Mouse (Mus musculus): ENCODE results near the gene Ttc29. TPM values are rescaled to one million over a fixed set of nuclear protein-coding genes. Genes with fewer than 3 reads are reported as not detected.
A peak's percentile ranks its signal among the peaks of the same experiment; 100 is the strongest.

Gene Ttc29
- polyA plus RNA-seq, 1 experiment from 2014 or later, result not detected

DNA sequence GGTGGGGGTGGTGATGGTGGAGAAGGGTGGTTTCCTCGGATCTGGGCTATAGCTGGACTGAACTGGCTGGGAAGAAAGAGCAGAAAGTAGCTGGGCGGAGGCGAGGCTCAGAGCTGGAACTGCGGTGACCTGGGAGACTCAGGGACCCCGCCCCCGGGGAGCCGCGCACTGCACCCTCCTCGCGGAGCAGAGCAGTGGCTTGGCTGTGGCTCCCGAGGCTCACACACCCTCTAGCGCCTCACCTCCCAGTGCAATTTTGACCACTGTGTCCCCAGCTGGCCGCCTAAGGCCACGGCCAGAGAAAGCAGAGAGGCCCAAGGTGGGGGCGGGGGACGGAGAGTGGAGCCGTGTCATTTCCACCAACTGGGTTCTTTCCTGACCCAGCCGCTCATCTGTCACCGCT, 207.0 kb downstream of the Ttc29 start:
- POLR2A ChIA-PET, result no interaction called here
- ATAC-seq (peak; percentile 26), DNase-seq (ENCODE audit: low read depth, low spot score) (no peak)
- H3K27me3 ChIP-seq, result peaks cover 63% of the 10 kb centered on the region
- CTCF ChIA-PET, result interaction anchor here (1.7 kb wide), 1 partner anchor 12 kb away, joined by 4 read pairs; no protein-coding TSS in a partner anchor
- in situ Hi-C loops (cut with MboI; ENCODE audit: low pct_unique_long_range_greater_than_20kb), result no loop called here
- no peak for TF ChIP-seq CTCF (IDR thresholded peaks at IDR 0.05)

DNA sequence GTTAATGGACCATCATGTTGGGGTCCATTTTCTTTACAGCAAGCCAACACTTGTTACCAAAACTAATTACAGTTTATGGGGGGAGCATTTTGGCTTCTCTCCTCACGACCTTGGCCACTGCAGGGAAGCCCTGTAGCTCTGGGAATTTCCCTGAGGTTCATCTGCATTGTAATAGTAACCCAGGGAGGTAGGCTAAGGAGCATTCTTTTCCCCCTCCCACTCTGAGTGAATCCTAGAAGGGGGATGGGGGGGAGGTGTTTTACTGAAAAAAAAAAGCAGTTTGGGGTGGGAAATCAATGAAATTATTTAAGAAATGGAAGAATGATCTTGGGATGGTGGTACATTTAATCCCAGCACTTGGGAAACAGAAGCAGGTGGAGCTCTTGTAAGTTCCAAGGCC, 210.8 kb downstream of the Ttc29 start:
- ChIA-PET POLR2A (interaction anchor here (0.7 kb wide), 1 partner anchor 1788 kb away, joined by 5 read pairs; no protein-coding TSS in a partner anchor), CTCF (no interaction called here)
- in situ Hi-C loops (cut with MboI; ENCODE audit: low pct_unique_long_range_greater_than_20kb), result no loop called here
- H3K27me3 ChIP-seq, result peaks cover 76% of the 10 kb centered on the region
- ATAC-seq (no peak), DNase-seq (ENCODE audit: low read depth, low spot score) (no peak)
- no peak for TF ChIP-seq CTCF (IDR thresholded peaks at IDR 0.05)

DNA sequence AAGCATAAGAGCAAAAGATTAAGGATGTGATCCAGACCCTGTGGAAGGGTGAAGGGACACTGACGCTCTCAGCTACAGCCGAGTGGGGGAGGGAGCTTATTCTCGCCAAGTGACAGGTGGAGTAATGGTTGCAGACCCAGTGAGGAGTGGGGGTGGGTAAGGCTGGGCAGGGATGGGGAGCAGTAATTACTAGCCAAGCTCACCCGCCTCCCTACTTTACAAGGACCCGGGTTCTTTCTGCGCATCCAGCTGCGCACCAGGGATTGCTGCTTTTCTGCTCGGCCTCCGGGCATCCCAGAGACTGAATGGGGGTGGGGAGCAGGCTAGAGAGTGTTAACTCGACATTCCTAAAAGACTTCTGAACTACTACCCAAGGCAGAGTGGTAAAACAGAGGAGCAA, 213.4 kb downstream of the Ttc29 start:
- ATAC-seq (no peak), DNase-seq (ENCODE audit: low read depth, low spot score) (no peak)
- ChIA-PET CTCF (no interaction called here), POLR2A (no interaction called here)
- TF ChIP-seq CTCF (IDR thresholded peaks at IDR 0.05), result no peak
- in situ Hi-C loops (cut with MboI; ENCODE audit: low pct_unique_long_range_greater_than_20kb), result no loop called here
- peaks cover 74% of the 10 kb centered on the region for H3K27me3 ChIP-seq

- ChIA-PET POLR2A (no interaction called here), CTCF (no interaction called here)
- peaks cover 74% of the 10 kb centered on the region for H3K27me3 ChIP-seq
- DNase-seq (ENCODE audit: low read depth, low spot score) (no peak), ATAC-seq (no peak)
- TF ChIP-seq CTCF (IDR thresholded peaks at IDR 0.05), result no peak
- in situ Hi-C loops (cut with MboI; ENCODE audit: low pct_unique_long_range_greater_than_20kb), result no loop called here
These were observed 214.0 kb downstream of the Ttc29 start for GRCm38 (mm10) chr8:78426875-78427768.

- H3K27me3 ChIP-seq, result peaks cover 74% of the 10 kb centered on the region
- POLR2A ChIA-PET, result no interaction called here
- ATAC-seq, result no peak
- in situ Hi-C loops (cut with MboI; ENCODE audit: low pct_unique_long_range_greater_than_20kb), result no loop called here
- no peak for DNase-seq (ENCODE audit: low read depth, low spot score)
- no peak for TF ChIP-seq CTCF (IDR thresholded peaks at IDR 0.05)
- CTCF ChIA-PET, result no interaction called here
These were observed 214.7 kb downstream of the Ttc29 start for GRCm38 (mm10) chr8:78427769-78428130.

- peaks cover 74% of the 10 kb centered on the region for H3K27me3 ChIP-seq
- ChIA-PET CTCF (no interaction called here), POLR2A (interaction anchor here (1.1 kb wide), 1 partner anchor 13 kb away, joined by 3 read pairs; no protein-coding TSS in a partner anchor)
- in situ Hi-C loops (cut with MboI; ENCODE audit: low pct_unique_long_range_greater_than_20kb), result no loop called here
- DNase-seq (ENCODE audit: low read depth, low spot score) (no peak), ATAC-seq (no peak)
- no peak for TF ChIP-seq CTCF (IDR thresholded peaks at IDR 0.05)
These were observed 215.1 kb downstream of the Ttc29 start for GRCm38 (mm10) chr8:78428148-78428547.

GRCm38 (mm10) chr8:78431356-78431755, 218.3 kb downstream of the Ttc29 start:
- peaks cover 88% of the 10 kb centered on the region for H3K27me3 ChIP-seq
- TF ChIP-seq CTCF (IDR thresholded peaks at IDR 0.05), result no peak
- in situ Hi-C loops (cut with MboI; ENCODE audit: low pct_unique_long_range_greater_than_20kb), result no loop called here
- CTCF ChIA-PET, result no interaction called here
- DNase-seq (ENCODE audit: low read depth, low spot score) (peak; percentile 4), ATAC-seq (no peak)
- POLR2A ChIA-PET, result interaction anchor here (1.1 kb wide), 1 partner anchor 23 kb away, joined by 3 read pairs; no protein-coding TSS in a partner anchor

DNA sequence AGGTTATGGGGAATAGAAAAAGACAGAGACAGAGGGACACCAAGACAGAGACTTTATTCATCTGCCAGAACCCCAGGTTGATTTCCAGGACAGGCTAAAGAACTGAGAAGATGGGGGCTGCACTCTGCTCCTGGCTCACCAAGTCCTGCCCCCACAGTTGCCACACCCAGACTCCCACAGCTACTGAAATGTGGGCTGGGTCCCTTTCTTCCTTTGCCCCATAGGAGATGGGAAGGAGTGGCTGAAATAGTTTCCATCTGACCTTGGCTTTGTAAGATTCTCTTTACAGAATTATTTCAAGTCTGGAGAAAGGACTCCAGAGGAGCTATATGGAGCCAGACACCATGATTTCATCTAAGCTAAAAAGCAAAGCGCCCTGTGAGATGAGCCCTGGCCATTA, 219.4 kb downstream of the Ttc29 start:
- POLR2A ChIA-PET, result no interaction called here
- no peak for ATAC-seq
- peaks cover 86% of the 10 kb centered on the region for H3K27me3 ChIP-seq
- in situ Hi-C loops (cut with MboI; ENCODE audit: low pct_unique_long_range_greater_than_20kb), result no loop called here
- CTCF ChIA-PET, result no interaction called here
- no peak for TF ChIP-seq CTCF (IDR thresholded peaks at IDR 0.05)
- no peak for DNase-seq (ENCODE audit: low read depth, low spot score)

DNA sequence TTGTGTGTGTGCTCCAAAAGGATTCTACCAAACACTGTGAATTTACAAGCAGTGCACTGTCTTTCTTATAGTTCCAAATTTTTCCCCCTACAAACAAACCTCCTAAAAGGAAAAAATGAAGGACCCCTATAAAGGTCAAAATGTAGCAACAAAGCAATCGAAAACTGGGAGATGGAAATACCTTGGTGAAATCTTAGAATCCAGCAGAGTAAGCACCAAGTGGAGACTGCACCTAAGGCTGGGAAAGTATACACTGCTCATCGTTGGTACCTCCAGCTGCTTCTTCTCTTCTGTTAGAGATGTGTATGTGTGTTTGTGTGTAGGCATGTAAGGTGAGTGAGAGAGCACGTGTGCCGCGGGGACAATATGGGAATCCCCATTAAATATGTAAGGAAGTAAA, 220.2 kb downstream of the Ttc29 start:
- POLR2A ChIA-PET, result no interaction called here
- in situ Hi-C loops (cut with MboI; ENCODE audit: low pct_unique_long_range_greater_than_20kb), result no loop called here

DNA sequence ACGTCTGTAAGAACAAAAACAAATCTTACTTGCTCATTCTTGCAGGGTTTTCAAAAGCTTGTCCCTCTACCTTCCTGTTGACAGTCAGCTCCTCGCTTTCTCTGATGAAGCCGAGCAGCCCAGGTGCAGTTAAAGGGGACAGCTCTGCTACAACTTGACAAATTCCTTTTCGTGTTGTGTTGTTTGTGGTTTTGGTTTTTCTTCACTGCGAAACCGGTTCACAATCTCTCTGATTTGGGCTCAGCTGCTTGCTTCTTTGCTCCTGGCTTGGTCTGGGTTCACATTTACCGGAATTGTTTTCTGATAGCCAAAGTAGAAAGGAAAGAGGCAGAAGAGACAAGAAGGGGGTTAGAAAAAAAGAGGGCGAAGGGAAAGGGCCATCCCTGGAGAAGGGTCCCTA, 221.2 kb downstream of the Ttc29 start:
- peaks cover 92% of the 10 kb centered on the region for H3K27me3 ChIP-seq
- ATAC-seq (no peak), DNase-seq (ENCODE audit: low read depth, low spot score) (no peak)
- in situ Hi-C loops (cut with MboI; ENCODE audit: low pct_unique_long_range_greater_than_20kb), result no loop called here
- TF ChIP-seq CTCF (IDR thresholded peaks at IDR 0.05), result no peak
- POLR2A ChIA-PET, result no interaction called here
- CTCF ChIA-PET, result interaction anchor here (0.8 kb wide), 1 partner anchor 12 kb away, joined by 3 read pairs; no protein-coding TSS in a partner anchor

More for the DNA sequence above, 220.2 kb downstream of the Ttc29 start:
- CTCF ChIA-PET, result interaction anchor here (1.0 kb wide), 2 partner anchors 9 to 118 kb away, joined by 3 read pairs; no protein-coding TSS in a partner anchor
- ATAC-seq (no peak), DNase-seq (ENCODE audit: low read depth, low spot score) (no peak)
- TF ChIP-seq CTCF (IDR thresholded peaks at IDR 0.05), result no peak
- peaks cover 86% of the 10 kb centered on the region for H3K27me3 ChIP-seq

- peaks cover 93% of the 10 kb centered on the region for H3K27me3 ChIP-seq
These were observed 221.9 kb downstream of the Ttc29 start for GRCm38 (mm10) chr8:78434823-78435623.

More at GRCm38 (mm10) chr8:78434823-78435623, 221.9 kb downstream of the Ttc29 start:
- ChIA-PET CTCF (no interaction called here), POLR2A (no interaction called here)
- ATAC-seq, result no peak
- TF ChIP-seq CTCF (IDR thresholded peaks at IDR 0.05), result no peak
- no peak for DNase-seq (ENCODE audit: low read depth, low spot score)
- in situ Hi-C loops (cut with MboI; ENCODE audit: low pct_unique_long_range_greater_than_20kb), result no loop called here

Data from Patski (cell line).